Mouse (Mus musculus): ENCODE measurements around the gene Cxadr.

The Cxadr gene

DNA sequence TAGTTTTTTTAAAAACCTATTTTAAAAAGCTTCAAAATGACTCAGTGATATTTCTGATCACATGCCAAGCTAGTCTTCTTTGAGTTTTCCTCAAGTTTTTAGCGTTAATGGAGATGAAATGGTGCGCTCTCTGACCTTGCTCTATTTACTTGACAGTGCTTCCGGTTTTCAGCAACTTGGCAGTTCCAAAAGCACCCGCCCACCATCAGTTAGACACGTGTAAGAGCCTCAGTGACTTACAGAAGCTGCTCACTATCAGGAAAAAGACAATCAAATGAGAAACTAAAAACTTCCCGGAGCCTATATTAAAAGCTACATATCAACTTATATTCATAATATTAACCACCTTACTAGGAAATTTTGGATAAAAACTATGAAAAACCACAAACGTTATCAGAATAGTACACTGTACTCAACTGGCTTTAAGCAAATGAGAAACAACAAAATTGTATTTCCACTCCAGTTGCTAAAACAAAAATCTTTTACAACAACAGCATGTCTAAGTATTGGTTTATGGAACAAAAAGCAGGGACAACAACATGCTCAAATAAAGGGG, 70.3 kb downstream of the Cxadr start:
- no peak for DNase-seq

- no peak for DNase-seq
Measured at GRCm38 (mm10) chr16:78372786-78373185, 71.5 kb downstream of the Cxadr start.

- no peak for DNase-seq
Measured at GRCm38 (mm10) chr16:78373743-78374142, 72.5 kb downstream of the Cxadr start.

- no peak for DNase-seq
Measured at GRCm38 (mm10) chr16:78375222-78375621, 73.9 kb downstream of the Cxadr start.

DNA sequence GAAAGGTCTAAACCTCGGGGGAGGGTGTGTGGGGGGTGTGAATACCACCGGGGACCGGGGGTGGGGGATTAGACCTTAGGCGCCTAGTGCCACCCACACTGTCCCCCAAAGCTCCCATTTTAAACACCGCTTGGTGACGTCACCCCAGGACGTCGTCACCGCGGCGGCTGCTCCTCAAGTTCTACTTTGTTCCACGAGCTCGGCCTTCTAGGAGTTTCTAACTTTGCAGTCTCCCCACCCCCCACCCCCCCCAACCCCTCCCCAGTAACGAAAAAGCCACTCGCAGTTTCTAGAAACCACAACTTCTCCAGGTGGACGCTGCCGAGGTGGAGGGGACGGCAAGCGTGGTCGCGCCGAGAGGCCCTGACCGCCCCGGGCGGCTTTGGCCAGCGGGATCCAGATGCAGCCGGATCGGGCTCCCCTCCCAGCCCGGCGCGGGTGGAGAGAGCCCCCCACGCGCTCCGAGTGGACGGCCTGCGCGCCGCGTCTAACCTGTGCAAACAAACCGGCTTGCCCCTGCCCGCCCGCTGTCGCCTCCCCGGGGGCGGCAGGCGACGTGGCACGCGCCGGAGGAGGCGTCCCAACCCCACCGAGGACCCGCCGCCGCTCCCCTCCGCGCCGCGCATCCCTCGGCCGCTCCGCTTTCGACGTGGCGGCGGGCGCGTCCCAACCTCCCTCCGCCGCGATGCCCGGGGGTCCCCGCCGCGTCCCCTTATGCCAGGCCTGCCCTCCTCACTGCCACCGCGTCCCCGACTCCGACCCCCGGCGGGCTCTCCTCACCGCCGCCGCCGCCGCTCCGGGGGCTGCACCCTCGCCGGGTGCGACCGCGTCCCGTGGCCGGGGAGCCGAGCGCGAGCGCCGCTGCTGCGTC, 74.8 kb downstream of the Cxadr start:
- DNase-seq = peak; percentile 95

- DNase-seq = peak; percentile 99
Measured at GRCm38 (mm10) chr16:78376745-78377570, 75.7 kb downstream of the Cxadr start, which contains the start of gene Btg3. Gene Btg3, minus strand, starts transcription at chr16:78377192.

DNA sequence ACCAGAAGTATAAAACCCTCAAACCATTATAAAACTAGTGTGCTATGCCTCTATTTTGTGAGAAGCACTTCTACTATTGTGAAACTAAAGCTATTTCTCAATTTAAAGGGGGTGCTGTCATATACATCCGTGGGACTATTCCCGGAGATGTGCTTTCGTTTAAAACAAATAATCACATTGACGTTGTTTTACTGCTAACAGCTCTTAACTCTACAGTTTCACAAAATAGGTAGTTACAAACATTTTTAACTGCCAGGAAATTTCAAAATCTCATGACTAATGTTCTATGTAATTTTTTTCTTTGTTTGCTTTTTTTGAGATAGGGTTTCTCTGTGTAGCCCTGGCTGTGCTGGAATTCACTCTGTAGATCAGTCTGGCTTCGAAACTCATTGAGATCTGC, 77.2 kb downstream of the Cxadr start:
- no peak for DNase-seq

- no peak for DNase-seq
Measured at GRCm38 (mm10) chr16:78389122-78389521, 87.8 kb downstream of the Cxadr start.

DNA sequence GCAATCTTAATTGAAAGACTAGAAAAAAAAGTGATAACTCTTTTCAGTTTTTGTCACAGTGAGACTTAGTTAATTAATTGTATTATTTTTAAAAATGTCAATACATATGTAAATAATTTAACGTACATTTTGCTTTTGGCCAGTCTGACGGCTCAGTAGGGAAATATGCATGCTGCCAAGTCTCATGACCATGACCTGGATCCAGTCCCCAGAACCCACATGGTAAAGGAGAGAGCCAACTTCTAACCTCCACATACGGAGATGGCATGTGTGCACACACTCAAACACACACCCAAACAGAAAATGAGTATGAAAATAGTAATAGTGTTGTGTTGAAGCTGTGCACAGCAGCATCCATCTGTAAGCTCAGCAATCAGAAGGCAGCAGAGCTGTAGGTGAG, 88.7 kb downstream of the Cxadr start:
- no peak for DNase-seq

DNA sequence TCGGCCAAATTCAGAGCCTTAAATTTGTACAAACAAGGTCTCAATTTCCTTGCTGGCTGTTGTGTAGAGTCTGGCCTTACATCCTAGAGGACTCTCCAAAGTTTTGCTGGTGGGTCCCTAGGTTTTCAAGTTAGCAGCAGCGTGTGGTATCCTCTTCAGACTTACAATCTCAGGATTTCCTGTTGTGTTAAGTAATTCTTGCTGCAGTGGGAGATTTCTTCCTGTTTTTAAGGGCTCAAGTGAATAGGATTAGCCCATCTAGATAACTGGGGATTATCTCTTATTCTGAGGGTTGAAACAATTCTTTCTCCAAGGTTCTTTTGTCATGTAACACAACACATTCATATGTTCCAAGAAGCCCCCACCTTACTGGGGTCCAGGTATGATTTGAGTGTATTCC, 90.1 kb downstream of the Cxadr start:
- DNase-seq = no peak

GRCm38 (mm10) chr16:78398734-78399133, 97.4 kb downstream of the Cxadr start:
- no peak for DNase-seq

DNA sequence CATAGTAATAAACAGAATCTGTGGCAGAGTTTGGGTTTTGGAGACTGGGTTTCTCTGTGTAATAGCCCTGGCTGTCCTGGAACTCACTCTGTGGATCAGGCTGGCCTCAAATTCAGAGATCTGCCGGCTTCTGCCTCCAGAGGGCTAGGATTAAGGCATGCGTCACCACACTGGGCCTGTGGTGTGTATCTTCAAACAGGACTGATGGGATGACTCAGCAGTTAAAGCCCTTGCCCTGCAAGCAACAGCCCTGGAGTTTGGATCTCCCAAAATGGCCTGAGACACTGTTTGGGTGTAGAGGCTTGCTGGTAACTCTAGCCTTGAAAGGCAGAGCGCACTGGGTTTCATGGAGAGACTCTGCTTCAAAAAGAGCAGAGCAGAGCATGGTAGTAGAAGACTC, 98.1 kb downstream of the Cxadr start:
- no peak for DNase-seq

GRCm38 (mm10) chr16:78402316-78402715, 101.0 kb downstream of the Cxadr start:
- DNase-seq = no peak

DNA sequence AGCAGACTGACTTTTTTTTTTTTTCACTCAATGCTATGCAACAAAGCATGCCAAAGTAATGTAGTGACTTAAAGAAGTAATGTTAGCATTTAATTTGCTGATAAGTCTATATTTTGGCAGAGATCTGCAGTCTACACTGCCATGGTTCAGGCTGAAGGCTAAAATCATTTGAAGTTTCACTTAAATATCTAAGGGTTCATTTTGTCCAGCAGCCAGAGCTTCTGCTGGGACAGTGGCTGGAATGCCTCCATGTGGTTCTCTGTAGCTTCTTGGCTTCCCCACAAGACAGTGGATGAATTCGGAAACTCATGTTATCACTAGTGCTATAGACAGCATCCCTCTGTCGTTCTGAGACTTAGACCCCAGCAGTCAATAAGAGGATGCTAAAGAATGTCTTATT, 105.4 kb downstream of the Cxadr start:
- DNase-seq = no peak

DNA sequence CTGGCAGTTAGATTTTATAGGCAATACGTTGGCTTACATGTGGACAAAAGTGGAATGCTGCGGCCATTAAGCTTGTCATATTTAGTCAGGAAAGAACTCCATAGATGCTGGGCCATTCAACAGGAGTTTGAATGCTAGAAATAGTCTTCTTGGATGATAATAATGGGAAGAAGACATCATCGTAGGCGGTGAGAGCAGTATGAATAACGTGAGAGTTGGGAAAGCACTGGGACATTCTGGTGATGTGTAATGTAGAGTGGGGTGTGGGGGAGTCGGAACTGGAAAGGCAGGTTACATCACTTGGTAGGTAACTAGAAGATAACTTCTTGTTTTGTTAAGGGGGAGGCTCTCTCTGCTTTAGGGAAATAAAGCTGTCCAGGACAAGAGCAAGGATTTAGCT, 106.6 kb downstream of the Cxadr start:
- DNase-seq = peak; percentile 35
